Mouse (Mus musculus): Measurements from ENCODE around the gene Rps15. TPM values are rescaled to one million over a fixed set of nuclear protein-coding genes. Genes with fewer than 3 reads are reported as not detected.
"Not testable (repeated sequence)": the region's sequence is repeated elsewhere in the genome, so short reads cannot be mapped to it uniquely, and the experiment has no call there.

Rps15 gene
- 766 and 821 TPM in 2 replicates for polyA plus RNA-seq (2015; fragmentation: Nextera tagmentation; extraction: Ambion mirVana)

DNA sequence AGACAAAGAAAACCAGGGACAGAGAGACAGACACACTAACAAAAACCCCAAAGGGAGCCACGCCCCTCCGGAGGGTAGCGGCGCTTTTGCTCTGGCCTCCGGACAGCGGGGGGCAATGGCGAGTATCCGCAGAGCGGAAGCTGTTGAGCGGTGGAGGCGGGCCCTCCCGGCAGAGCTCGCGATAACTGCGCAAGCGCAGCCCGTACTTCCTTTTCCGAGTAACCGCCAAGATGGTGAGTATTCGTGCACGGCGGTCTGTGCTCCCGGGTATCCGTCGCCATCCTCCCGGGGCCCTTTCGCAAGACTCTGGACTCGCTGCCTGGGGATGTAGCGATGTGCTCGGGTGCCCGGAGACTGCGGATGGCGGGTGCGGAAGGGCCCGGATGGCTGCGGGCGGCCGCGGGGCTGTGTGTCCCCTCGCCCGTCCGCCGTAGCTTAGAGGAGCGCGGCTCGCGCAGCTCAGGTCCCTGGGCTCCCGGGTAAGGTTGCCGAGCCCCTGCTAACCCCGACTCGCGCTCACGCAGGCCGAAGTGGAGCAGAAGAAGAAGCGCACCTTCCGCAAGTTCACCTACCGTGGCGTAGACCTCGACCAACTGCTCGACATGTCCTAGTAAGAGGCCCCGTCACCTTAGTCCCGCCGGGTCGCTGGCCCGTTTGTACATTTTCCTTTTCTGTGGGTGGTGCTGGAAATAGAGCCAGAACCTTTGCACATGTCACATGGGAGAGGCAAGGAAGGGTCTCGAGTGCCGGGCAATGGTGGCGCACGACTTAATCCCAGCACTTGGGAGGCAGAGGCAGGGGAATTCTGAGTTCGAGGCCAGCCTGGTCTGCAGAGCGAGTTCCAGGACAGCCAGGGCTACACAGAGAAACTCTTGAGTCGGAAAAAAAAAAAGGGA, at the start of gene Rps15:
TSS of gene Rps15 (plus strand) at position 203 of the 896 bp plus-strand sequence.
- DNase-seq (ENCODE audit: low spot score): peak; percentile 96
- peak within 1 kb of the TSS; percentile 68 for H3K4me2 ChIP-seq (replicated peaks; ENCODE audit: low read depth)
- under 1% methylated on average over 71 of the region's 72 CpGs for WGBS
- TF ChIP-seq EP300 (optimal IDR thresholded peaks at IDR 0.05): peak; percentile 89
- peak; percentile 83 for TF ChIP-seq CTCF (IDR thresholded peaks at IDR 0.05; ENCODE audit: low read depth)
- no peaks in the 10 kb centered on the region for H3K9me3 ChIP-seq (ENCODE audit: control insufficient read depth, low read length)
- no peaks in the 10 kb centered on the region for H3K4me1 ChIP-seq (replicated peaks; ENCODE audit: control insufficient read depth, insufficient read depth)
- peak within 1 kb of the TSS; percentile 90 for H3K4me3 ChIP-seq (ENCODE audit: low read depth, low read length)
- H3K27ac ChIP-seq (replicated peaks): peak within 1 kb of the TSS; percentile 95
- peaks cover 8% of the 10 kb centered on the region for H3K36me3 ChIP-seq (ENCODE audit: control insufficient read depth, insufficient read depth, low read length)
- ATAC-seq (ENCODE audit: low FRiP score, low TSS enrichment): peak; percentile 88
- H3K9ac ChIP-seq (ENCODE audit: low read length): peak within 1 kb of the TSS; percentile 97
- H3K27me3 ChIP-seq (ENCODE audit: control insufficient read depth, insufficient read depth, low read length): no peaks in the 10 kb centered on the region

- H3K9ac ChIP-seq (ENCODE audit: low read length): no peak overlapping the region
- H3K36me3 ChIP-seq (ENCODE audit: control insufficient read depth, insufficient read depth, low read length): peaks cover 47% of the 10 kb centered on the region
- no peak overlapping the region for H3K4me3 ChIP-seq (ENCODE audit: low read depth, low read length)
- no peaks in the 10 kb centered on the region for H3K27me3 ChIP-seq (ENCODE audit: control insufficient read depth, insufficient read depth, low read length)
- 92% methylated on average over 3 of the region's 3 CpGs for WGBS
- DNase-seq (ENCODE audit: low spot score) (no peak), ATAC-seq (ENCODE audit: low FRiP score, low TSS enrichment) (no peak)
- no peak overlapping the region for H3K4me2 ChIP-seq (replicated peaks; ENCODE audit: low read depth)
- no peak overlapping the region for H3K27ac ChIP-seq (replicated peaks)
- no peaks in the 10 kb centered on the region for H3K9me3 ChIP-seq (ENCODE audit: control insufficient read depth, low read length)
- no peaks in the 10 kb centered on the region for H3K4me1 ChIP-seq (replicated peaks; ENCODE audit: control insufficient read depth, insufficient read depth)
- TF ChIP-seq CTCF (IDR thresholded peaks at IDR 0.05; ENCODE audit: low read depth): no peak
- TF ChIP-seq EP300 (optimal IDR thresholded peaks at IDR 0.05): no peak
Observed at GRCm38 (mm10) chr10:80242607-80243006, 49.6 kb upstream of the Rps15 start.

DNA sequence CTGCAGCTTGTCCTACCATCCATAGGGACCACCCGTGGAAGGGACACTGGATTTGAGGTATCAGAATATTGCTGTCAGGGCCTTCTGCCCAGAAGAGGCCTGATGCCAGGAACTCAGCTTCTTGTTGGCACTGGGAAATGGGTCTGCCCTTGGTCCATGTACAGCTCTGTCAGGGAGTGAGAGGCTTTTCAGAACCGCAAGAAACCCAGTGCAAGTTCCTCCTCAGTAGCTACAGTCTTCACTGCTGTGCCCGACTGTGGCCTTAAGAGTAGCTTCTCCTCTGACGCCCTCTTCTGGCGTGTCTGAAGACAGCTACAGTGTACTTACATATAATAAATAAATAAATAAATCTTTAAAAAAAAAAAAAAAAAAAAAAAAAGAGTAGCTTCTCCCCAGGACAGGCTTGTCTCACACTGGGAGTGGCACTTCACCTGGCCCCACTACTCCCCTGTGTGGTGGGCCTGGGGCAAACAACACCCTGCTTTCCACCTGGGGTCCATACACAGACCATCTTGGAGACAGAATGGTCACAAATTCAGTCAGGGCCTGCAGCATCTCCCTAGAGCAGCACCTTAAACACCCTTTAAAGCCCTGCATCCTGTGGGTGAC, 47.4 kb upstream of the Rps15 start:
- no peak overlapping the region for H3K9ac ChIP-seq (ENCODE audit: low read length)
- H3K4me2 ChIP-seq (replicated peaks; ENCODE audit: low read depth): no peak overlapping the region
- TF ChIP-seq EP300 (optimal IDR thresholded peaks at IDR 0.05): no peak
- TF ChIP-seq CTCF (IDR thresholded peaks at IDR 0.05; ENCODE audit: low read depth): peak; percentile 67
- H3K27ac ChIP-seq (replicated peaks): no peak overlapping the region
- H3K4me3 ChIP-seq (ENCODE audit: low read depth, low read length): no peak overlapping the region
- WGBS: 33% methylated on average over 5 of the region's 5 CpGs
- H3K27me3 ChIP-seq (ENCODE audit: control insufficient read depth, insufficient read depth, low read length): no peaks in the 10 kb centered on the region
- H3K9me3 ChIP-seq (ENCODE audit: control insufficient read depth, low read length): no peaks in the 10 kb centered on the region
- ATAC-seq (ENCODE audit: low FRiP score, low TSS enrichment) (no peak), DNase-seq (ENCODE audit: low spot score) (peak; percentile 69)
- no peaks in the 10 kb centered on the region; the same call in 1 of the 2 replicates for H3K4me1 ChIP-seq (replicated peaks; ENCODE audit: control insufficient read depth, insufficient read depth)
- peaks cover 33% of the 10 kb centered on the region for H3K36me3 ChIP-seq (ENCODE audit: control insufficient read depth, insufficient read depth, low read length)

DNA sequence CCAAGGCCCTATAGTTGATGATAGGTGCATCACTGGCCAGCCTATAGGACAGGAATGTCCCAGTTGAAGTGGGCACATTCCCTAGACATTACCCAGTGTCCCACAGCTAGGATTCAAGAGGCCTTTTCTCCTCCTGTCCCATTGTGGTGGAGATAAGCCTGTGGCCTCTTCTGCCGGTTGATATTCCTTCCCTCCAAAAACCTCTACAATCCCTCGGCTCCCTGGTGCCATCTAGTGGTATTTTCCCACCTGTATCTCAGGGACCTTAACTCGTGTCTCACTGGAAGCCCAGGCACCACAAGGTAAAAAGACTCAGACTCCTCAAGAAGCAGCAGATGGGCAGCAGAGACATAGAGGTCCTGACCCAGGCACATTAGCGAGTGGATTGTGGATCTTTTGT, 46.7 kb upstream of the Rps15 start:
- TF ChIP-seq CTCF (IDR thresholded peaks at IDR 0.05; ENCODE audit: low read depth) (peak; percentile 96), EP300 (optimal IDR thresholded peaks at IDR 0.05) (no peak)
- no peaks in the 10 kb centered on the region; the same call in 1 of the 2 replicates for H3K4me1 ChIP-seq (replicated peaks; ENCODE audit: control insufficient read depth, insufficient read depth)
- peaks cover 30% of the 10 kb centered on the region for H3K36me3 ChIP-seq (ENCODE audit: control insufficient read depth, insufficient read depth, low read length)
- DNase-seq (ENCODE audit: low spot score) (peak; percentile 78), ATAC-seq (ENCODE audit: low FRiP score, low TSS enrichment) (no peak)
- no peak overlapping the region for H3K4me3 ChIP-seq (ENCODE audit: low read depth, low read length)
- no peak overlapping the region for H3K9ac ChIP-seq (ENCODE audit: low read length)
- no peak overlapping the region for H3K27ac ChIP-seq (replicated peaks)
- no peaks in the 10 kb centered on the region for H3K27me3 ChIP-seq (ENCODE audit: control insufficient read depth, insufficient read depth, low read length)
- 2% methylated on average over 4 of the region's 4 CpGs for WGBS
- H3K4me2 ChIP-seq (replicated peaks; ENCODE audit: low read depth): no peak overlapping the region
- H3K9me3 ChIP-seq (ENCODE audit: control insufficient read depth, low read length): no peaks in the 10 kb centered on the region

DNA sequence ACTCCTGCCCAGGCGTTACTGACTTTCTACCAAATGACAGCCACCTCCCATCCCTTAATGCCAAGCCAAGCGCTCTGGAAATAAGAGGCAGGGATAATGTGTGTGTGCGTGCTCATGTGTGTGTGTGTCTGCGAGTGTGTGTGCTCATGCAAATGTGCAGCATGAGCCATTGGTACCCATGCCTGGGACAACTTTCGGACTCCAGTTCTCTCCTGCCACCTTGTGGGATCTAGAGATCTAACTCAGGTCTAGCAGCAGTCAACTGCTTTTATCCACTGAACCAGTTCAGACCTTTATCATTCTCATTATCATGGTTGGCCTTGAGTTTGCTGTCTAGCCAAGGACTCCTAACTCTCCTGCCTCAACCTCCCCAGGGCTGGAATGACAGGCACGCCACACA, 44.4 kb upstream of the Rps15 start:
- Histone ChIP-seq H3K27me3 (ENCODE audit: control insufficient read depth, insufficient read depth, low read length) (no peaks in the 10 kb centered on the region), H3K9ac (ENCODE audit: low read length) (no peak overlapping the region), H3K4me3 (ENCODE audit: low read depth, low read length) (no peak overlapping the region), H3K4me1 (replicated peaks; ENCODE audit: control insufficient read depth, insufficient read depth) (no peaks in the 10 kb centered on the region; the same call in 1 of the 2 replicates), H3K27ac (replicated peaks) (no peak overlapping the region), H3K4me2 (replicated peaks; ENCODE audit: low read depth) (no peak overlapping the region), H3K9me3 (ENCODE audit: control insufficient read depth, low read length) (no peaks in the 10 kb centered on the region), H3K36me3 (ENCODE audit: control insufficient read depth, insufficient read depth, low read length) (peaks cover 15% of the 10 kb centered on the region)
- peak; percentile 69 for TF ChIP-seq CTCF (IDR thresholded peaks at IDR 0.05; ENCODE audit: low read depth)
- no peak for TF ChIP-seq EP300 (optimal IDR thresholded peaks at IDR 0.05)
- ATAC-seq (ENCODE audit: low FRiP score, low TSS enrichment) (no peak), DNase-seq (ENCODE audit: low spot score) (no peak)
- 40% methylated on average over 6 of the region's 6 CpGs for WGBS

- peak overlapping the region; percentile 32 for H3K4me2 ChIP-seq (replicated peaks; ENCODE audit: low read depth)
- H3K36me3 ChIP-seq (ENCODE audit: control insufficient read depth, insufficient read depth, low read length): peaks cover 11% of the 10 kb centered on the region; the same call in 1 of the 2 replicates
- not testable (repeated sequence) for H3K27me3 ChIP-seq (ENCODE audit: control insufficient read depth, insufficient read depth, low read length); H3K27ac ChIP-seq (replicated peaks); DNase-seq (ENCODE audit: low spot score); H3K4me1 ChIP-seq (replicated peaks; ENCODE audit: control insufficient read depth, insufficient read depth); H3K9ac ChIP-seq (ENCODE audit: low read length); H3K9me3 ChIP-seq (ENCODE audit: control insufficient read depth, low read length); ATAC-seq (ENCODE audit: low FRiP score, low TSS enrichment)
- peak overlapping the region; percentile 25 for H3K4me3 ChIP-seq (ENCODE audit: low read depth, low read length)
- WGBS: 17% methylated on average over 3 of the region's 3 CpGs
Observed at GRCm38 (mm10) chr10:80248437-80248836, 43.8 kb upstream of the Rps15 start.
